Mouse (Mus musculus) testis, adult 2 months (tissue): Measurements from ENCODE around the gene Zcchc24. TPM values are rescaled to one million over a fixed set of nuclear protein-coding genes. Genes with fewer than 3 reads are reported as not detected.

Experiments
- H3K27ac ChIP-seq: fragments of 200-500 bp; 2 replicates; pipeline ENCODE4 v1.5.1; 2012; ENCODE audit warnings: low read depth, low read length; ENCODE audit not compliant: control insufficient read depth, insufficient read depth
- H3K27me3 ChIP-seq: fragments of 200-500 bp; 2 replicates; pipeline ENCODE4 v1.6.1; 2012; ENCODE audit warnings: mild to moderate bottlenecking, low read length, moderate library complexity; ENCODE audit not compliant: control insufficient read depth, insufficient read depth
- H3K36me3 ChIP-seq: fragments of 200-500 bp; 2 replicates; pipeline ENCODE4 v1.6.1; 2012; ENCODE audit warnings: mild to moderate bottlenecking, low read length; ENCODE audit not compliant: control insufficient read depth, insufficient read depth
- H3K4me1 ChIP-seq: fragments of 200-500 bp; 2 replicates; pipeline ENCODE4 v1.6.1; 2012; ENCODE audit warnings: low read length; ENCODE audit not compliant: control insufficient read depth, insufficient read depth
- H3K4me3 ChIP-seq: fragments of 200-500 bp; 2 replicates; pipeline ENCODE4 v1.5.1; 2012; ENCODE audit warnings: low read depth, mild to moderate bottlenecking, low read length, moderate library complexity, mixed read lengths; ENCODE audit not compliant: control insufficient read depth
- CTCF ChIP-seq: fragments of 200-500 bp; IDR thresholded peaks from 2 replicates; pipeline ENCODE4 v1.5.1; 2012; ENCODE audit warnings: low read depth, mild to moderate bottlenecking, inconsistent platforms, low read length, moderate library complexity; ENCODE audit not compliant: control insufficient read depth, insufficient read depth, insufficient replicate concordance
- POLR2A ChIP-seq: fragments of 200-500 bp; IDR thresholded peaks from 2 replicates; pipeline ENCODE4 v1.6.1; 2012; ENCODE audit warnings: low read depth, mild to moderate bottlenecking, inconsistent platforms, low read length, moderate library complexity; ENCODE audit not compliant: control insufficient read depth
- polyA plus RNA-seq: library from polyadenylated mRNA; depleted of rRNA; stranded (reverse); fragments of >200 nt; gene quantifications from 2 replicates; pipeline ENCODE4 v1.2.3, GENCODE M21; 2012

Gene Zcchc24
- polyA plus RNA-seq, 1 experiment = 2.7 TPM

GRCm38 (mm10) chr14:25686983-25687901, 81.6 kb downstream of the Zcchc24 start:
- Histone ChIP-seq H3K27ac (no peak overlapping the region), H3K4me1 (peaks cover 5% of the 10 kb centered on the region), H3K27me3 (no peaks in the 10 kb centered on the region), H3K36me3 (no peaks in the 10 kb centered on the region), H3K4me3 (no peak overlapping the region)
- no peak for TF ChIP-seq CTCF
- TF ChIP-seq POLR2A = no peak

DNA sequence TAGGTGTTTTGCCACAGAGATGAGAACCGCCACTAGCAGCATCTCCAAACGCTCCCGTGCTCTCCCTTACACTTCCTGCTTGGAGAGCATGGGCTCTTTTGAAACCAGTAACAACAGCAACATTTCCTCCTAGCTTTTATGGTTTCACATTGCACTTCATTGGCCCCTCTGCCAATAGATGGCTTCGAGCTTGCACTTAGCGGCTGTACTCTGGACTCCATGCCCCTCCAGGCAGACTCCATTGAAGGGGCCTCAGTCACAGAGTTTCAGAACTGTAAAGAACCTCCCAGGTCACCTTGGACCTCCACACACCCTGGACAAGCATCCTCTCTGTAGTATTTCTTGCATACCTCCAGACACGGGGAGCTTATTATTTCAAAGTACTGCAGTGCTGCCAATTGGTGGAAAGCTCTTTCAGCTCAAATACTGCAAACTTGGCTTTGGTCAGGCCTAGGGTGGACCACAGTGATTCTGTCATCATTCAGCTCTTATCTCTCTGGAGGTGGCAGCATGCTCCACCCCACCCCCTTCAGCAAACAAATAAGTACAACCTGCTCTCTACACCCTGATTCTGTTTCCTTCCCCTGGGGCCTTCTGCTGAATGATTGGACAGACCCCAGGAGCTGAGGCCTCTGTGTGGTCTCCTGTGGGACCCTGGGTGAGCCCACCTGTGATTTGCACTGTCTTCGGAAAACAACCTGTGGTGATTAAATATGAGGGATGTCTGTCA, 82.5 kb downstream of the Zcchc24 start:
- peaks cover 5% of the 10 kb centered on the region for H3K4me1 ChIP-seq
- H3K27me3 ChIP-seq = no peaks in the 10 kb centered on the region
- H3K36me3 ChIP-seq = no peaks in the 10 kb centered on the region
- H3K4me3 ChIP-seq = no peak overlapping the region
- H3K27ac ChIP-seq = no peak overlapping the region
- TF ChIP-seq POLR2A (no peak), CTCF (no peak)

DNA sequence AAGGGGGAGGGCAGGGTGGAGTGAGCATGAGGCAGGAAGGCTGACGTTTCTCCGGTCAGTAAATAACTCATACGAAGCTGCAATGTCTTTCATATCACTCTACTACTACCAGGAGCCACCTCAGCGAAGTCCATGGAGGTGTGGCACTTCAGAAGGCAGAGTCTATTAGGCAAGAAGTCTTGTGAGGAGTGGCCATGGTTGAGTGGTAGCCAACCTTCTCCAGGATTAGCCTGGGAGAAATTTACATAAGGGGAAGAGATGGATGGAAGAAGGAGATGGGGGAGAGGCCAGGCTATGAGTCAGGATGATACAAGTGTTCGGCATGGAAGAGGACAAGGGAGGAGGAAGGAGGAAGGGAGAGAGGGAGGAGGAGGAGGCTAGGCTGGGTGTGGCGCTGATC, 86.8 kb downstream of the Zcchc24 start:
- no peak overlapping the region for H3K4me3 ChIP-seq

GRCm38 (mm10) chr14:25679625-25680024, 89.2 kb downstream of the Zcchc24 start:
- TF ChIP-seq CTCF (no peak), POLR2A (no peak)
- H3K36me3 ChIP-seq = no peaks in the 10 kb centered on the region
- H3K27me3 ChIP-seq = no peaks in the 10 kb centered on the region
- H3K4me3 ChIP-seq = no peak overlapping the region
- H3K4me1 ChIP-seq = no peaks in the 10 kb centered on the region
- no peak overlapping the region for H3K27ac ChIP-seq

More for the DNA sequence above, 86.8 kb downstream of the Zcchc24 start:
- Histone ChIP-seq H3K36me3 (no peaks in the 10 kb centered on the region), H3K4me1 (no peaks in the 10 kb centered on the region), H3K27ac (no peak overlapping the region), H3K27me3 (no peaks in the 10 kb centered on the region)
- TF ChIP-seq CTCF = no peak

DNA sequence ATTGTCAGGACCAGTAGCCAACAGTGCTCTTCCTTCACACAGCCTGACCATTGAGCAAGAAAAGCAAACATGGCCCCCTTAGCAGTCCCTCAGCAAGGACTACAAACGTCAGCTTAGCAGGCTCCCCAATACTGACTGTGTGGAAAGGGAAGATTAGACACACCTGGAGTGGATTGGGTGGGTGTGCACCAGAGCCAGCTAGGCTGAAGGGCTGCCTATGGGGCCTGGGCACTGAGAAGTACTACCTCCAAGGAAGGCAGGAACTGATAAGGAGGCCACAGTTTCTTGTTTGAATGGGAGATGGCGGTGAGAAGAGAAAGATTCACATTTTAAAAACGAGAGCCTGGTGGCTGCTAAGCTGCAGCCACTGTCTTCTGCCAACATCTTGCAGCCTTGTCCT, 101.3 kb downstream of the Zcchc24 start:
- Histone ChIP-seq H3K27ac (no peak overlapping the region), H3K27me3 (no peaks in the 10 kb centered on the region), H3K4me1 (peaks cover 6% of the 10 kb centered on the region), H3K4me3 (no peak overlapping the region), H3K36me3 (no peaks in the 10 kb centered on the region)
- TF ChIP-seq CTCF = no peak

DNA sequence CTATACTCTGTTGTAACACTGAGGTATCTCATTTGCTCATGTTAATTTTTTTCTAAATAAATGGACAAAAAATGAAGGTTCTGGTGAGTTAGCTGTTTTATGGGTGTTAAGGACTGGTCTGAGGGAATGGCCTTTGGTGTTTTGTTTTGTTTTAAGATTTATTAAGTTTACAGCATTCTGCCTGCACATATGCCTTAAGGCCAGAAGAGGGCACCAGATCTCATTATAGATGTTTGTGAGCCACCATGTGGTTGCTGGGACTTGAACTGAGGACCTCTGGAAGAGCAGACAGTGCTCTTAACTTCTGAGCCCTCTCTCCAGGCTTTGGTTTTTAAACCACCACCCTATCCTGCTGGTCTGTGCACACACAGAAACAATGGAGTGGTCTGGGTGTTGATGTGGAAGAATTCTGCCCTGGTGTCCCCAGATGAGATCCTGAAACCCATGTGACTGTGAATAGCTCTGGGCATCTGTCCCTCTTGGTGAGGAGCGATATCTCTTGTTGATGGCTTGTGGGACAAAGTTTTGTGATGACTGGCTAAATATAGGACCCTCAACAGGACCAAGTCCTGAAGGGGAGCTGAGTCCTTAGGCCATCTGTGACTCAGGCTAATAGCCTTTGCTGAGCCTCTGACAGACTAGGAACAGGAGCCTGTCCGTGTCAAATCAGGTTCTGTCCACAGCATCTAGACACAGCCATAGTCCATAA, 102.0 kb downstream of the Zcchc24 start:
- Histone ChIP-seq H3K4me1 (peaks cover 6% of the 10 kb centered on the region), H3K4me3 (no peak overlapping the region), H3K27ac (no peak overlapping the region), H3K36me3 (no peaks in the 10 kb centered on the region), H3K27me3 (no peaks in the 10 kb centered on the region)
- no peak for TF ChIP-seq POLR2A
- TF ChIP-seq CTCF = no peak
